Mouse (Mus musculus) erythroblast, embryonic 14.5 days (primary cell): ENCODE data around the gene Efs. TPM values are rescaled to one million over a fixed set of nuclear protein-coding genes. Genes with fewer than 3 reads are reported as not detected.
A peak's percentile ranks its signal among the peaks of the same experiment; 100 is the strongest.

Experiments used
- H3K27me3 ChIP-seq: 2 replicates; pipeline ENCODE4 v1.6.1; 2012; ENCODE audit warnings: inconsistent platforms; ENCODE audit not compliant: control insufficient read depth
- H3K36me3 ChIP-seq: 2 replicates; pipeline ENCODE4 v1.6.1; 2012; ENCODE audit warnings: mild to moderate bottlenecking, inconsistent platforms; ENCODE audit not compliant: control insufficient read depth
- H3K4me1 ChIP-seq: 2 replicates; pipeline ENCODE4 v1.6.1; 2012; ENCODE audit warnings: inconsistent platforms; ENCODE audit not compliant: control insufficient read depth
- H3K4me3 ChIP-seq: replicated peaks from 2 replicates; pipeline ENCODE3; 2012; ENCODE audit warnings: moderate library complexity, mild to moderate bottlenecking, inconsistent platforms
- H3K9me3 ChIP-seq: 2 replicates; pipeline ENCODE4 v1.6.1; 2012; ENCODE audit warnings: low read length, inconsistent platforms, mixed read lengths; ENCODE audit not compliant: control insufficient read depth
- GATA1 ChIP-seq: IDR thresholded peaks from 2 replicates; pipeline ENCODE4 v1.6.1; 2012; ENCODE audit warnings: low read length, inconsistent platforms, mixed read lengths
- TAL1 ChIP-seq: IDR thresholded peaks from 3 replicates; pipeline ENCODE4 v1.6.1; 2012; ENCODE audit warnings: low read length, inconsistent platforms, mixed read lengths
- polyA plus RNA-seq: library from polyadenylated mRNA; stranded (reverse); fragments of >175 nt; gene quantifications from 2 replicates; pipeline ENCODE4 v1.2.3, GENCODE M21; 2012

Efs gene
- polyA plus RNA-seq, 1 experiment = not detected

- H3K4me3 ChIP-seq = no peak overlapping the region
- H3K36me3 ChIP-seq = no peaks in the 10 kb centered on the region
- no peaks in the 10 kb centered on the region for H3K4me1 ChIP-seq
- no peak for TF ChIP-seq GATA1
- TF ChIP-seq TAL1 = no peak
- H3K9me3 ChIP-seq = peaks cover 4% of the 10 kb centered on the region; the same call in 1 of the 2 replicates
- H3K27me3 ChIP-seq = peaks cover 36% of the 10 kb centered on the region
Measured at GRCm38 (mm10) chr14:54908682-54909081, 17.2 kb downstream of the Efs start.

DNA sequence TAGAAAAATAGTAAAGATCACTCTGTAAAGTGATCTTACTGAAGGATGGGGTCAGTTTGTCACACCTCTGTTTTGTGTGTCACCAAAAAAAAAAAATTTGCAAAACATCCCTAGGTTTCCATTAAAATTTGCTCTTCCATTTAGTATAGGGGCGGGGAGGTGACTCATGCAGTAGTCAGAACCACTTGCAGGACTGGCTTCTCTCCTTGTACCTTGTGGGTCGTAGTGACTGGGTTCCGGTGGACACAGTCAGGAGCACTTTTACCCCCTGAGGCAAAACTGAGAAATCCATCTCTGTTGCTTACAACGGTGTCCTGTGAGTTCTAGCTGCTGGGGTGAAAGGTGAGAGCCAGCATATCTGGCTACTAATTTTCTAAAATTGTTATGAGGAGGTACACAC, 22.3 kb downstream of the Efs start:
- no peaks in the 10 kb centered on the region for H3K9me3 ChIP-seq
- no peaks in the 10 kb centered on the region for H3K27me3 ChIP-seq
- TF ChIP-seq TAL1 (no peak), GATA1 (no peak)
- H3K4me1 ChIP-seq = no peaks in the 10 kb centered on the region
- no peak overlapping the region for H3K4me3 ChIP-seq
- H3K36me3 ChIP-seq = peaks cover 9% of the 10 kb centered on the region

DNA sequence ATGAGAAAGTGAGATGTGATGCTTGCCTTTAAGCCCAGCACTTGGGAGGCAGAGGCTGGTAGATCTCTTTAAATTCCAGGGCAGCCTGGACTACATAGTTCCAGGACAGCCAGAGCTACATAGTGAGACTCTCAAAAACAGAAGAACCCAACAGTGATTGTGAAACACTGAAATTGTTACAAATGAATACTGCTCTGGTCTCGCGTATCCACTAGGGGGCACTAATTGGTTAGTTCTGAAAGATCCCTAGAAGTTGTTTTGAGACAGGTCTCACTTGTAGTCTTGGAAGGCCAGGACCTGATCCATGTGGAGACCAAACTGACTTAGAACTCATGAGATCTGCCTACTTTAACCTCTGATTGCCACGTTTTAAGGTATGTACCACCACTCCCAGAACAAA, 25.5 kb downstream of the Efs start:
- Histone ChIP-seq H3K27me3 (no peaks in the 10 kb centered on the region), H3K4me3 (no peak overlapping the region), H3K36me3 (peaks cover 42% of the 10 kb centered on the region), H3K4me1 (peaks cover 9% of the 10 kb centered on the region), H3K9me3 (no peaks in the 10 kb centered on the region)
- TF ChIP-seq TAL1 = no peak
- TF ChIP-seq GATA1 = no peak

GRCm38 (mm10) chr14:54897445-54897844, 28.5 kb downstream of the Efs start:
- no peak for TF ChIP-seq GATA1
- TF ChIP-seq TAL1 = no peak
- Histone ChIP-seq H3K4me1 (peaks cover 29% of the 10 kb centered on the region), H3K36me3 (peaks cover 49% of the 10 kb centered on the region), H3K27me3 (no peaks in the 10 kb centered on the region), H3K4me3 (no peak overlapping the region), H3K9me3 (no peaks in the 10 kb centered on the region)

DNA sequence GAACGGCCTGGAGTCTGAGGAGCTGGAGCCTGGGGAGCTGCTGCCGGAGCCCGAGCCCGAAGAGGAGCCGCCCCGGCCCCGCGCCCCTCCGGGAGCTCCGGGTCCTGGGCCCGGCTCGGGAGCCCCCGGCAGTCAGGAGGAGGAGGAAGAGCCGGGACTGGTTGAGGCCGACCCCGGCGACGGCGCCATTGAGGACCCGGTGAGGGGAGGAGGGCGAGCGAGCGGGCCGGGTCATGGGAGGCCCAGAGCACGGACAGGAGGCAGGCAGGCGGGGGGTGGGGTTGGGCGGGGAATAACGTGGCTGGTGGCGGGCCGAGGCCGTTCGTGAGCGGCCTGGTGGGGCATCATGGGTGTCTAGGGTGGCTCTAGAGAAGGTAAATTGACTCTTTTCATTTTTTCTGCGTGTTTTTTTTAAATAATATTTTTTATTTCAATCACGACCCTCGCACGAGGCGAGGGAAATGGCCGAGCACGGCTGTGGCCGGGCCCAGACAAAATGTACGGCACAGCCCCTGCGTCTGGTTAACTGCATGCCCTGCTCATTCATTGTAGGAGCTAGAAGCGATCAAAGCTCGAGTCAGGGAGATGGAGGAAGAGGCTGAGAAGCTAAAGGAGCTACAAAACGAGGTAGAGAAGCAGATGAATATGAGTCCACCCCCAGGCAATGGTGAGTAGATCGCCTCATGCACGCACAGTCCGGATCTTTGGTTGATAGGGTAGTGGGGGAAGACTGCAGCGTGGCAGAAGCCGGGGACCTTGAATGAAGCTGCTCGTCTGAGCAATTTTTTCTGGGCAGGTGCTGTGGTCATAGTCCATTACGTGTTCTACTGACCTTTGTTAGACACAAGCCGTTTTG, 31.4 kb downstream of the Efs start:
- Histone ChIP-seq H3K4me1 (peaks cover 33% of the 10 kb centered on the region), H3K9me3 (no peaks in the 10 kb centered on the region), H3K36me3 (peaks cover 48% of the 10 kb centered on the region), H3K27me3 (no peaks in the 10 kb centered on the region), H3K4me3 (peak overlapping the region; percentile 90)
- TF ChIP-seq TAL1 = no peak
- TF ChIP-seq GATA1 = no peak

DNA sequence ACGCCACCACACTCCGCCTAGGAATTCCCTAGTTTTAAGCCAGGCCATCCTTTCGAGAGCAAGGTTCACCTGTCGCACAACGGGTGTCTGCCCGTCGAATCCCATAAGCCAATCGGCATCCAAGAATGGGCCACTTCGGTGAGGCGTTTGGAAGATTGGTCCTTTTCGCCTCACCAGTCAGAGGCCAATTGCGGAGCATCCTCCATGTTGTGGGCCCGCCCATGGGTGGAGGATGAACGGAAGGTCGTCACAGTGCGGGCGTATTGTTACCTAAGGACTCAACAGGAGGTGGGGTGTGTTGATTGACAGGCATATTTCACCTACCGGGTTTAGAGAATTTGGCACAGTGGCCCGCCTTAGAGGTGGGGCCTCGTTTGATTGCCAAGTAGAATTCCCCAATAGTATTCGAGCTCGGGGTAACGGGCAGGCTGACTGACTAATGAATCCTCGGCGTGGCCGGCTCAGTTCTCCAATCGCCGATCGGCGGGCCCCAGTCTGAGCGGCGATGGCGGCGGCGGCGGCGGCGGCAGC, 32.2 kb downstream of the Efs start:
- H3K9me3 ChIP-seq = no peaks in the 10 kb centered on the region
- no peaks in the 10 kb centered on the region for H3K27me3 ChIP-seq
- H3K4me1 ChIP-seq = peaks cover 33% of the 10 kb centered on the region
- peak overlapping the region; percentile 90 for H3K4me3 ChIP-seq
- H3K36me3 ChIP-seq = peaks cover 41% of the 10 kb centered on the region
- no peak for TF ChIP-seq TAL1
- no peak for TF ChIP-seq GATA1

GRCm38 (mm10) chr14:54892200-54892599, 33.7 kb downstream of the Efs start, which contains the start of gene Pabpn1:
Gene Pabpn1 (plus strand): TSS chr14:54892500.
- peaks cover 27% of the 10 kb centered on the region for H3K36me3 ChIP-seq
- TF ChIP-seq GATA1 (no peak), TAL1 (no peak)

GRCm38 (mm10) chr14:54885309-54885708, 40.6 kb downstream of the Efs start:
- H3K27me3 ChIP-seq = no peaks in the 10 kb centered on the region
- H3K4me1 ChIP-seq = peaks cover 20% of the 10 kb centered on the region
- peaks cover 5% of the 10 kb centered on the region for H3K9me3 ChIP-seq
- H3K4me3 ChIP-seq = no peak overlapping the region
- TF ChIP-seq TAL1 (no peak), GATA1 (no peak)
- peaks cover 4% of the 10 kb centered on the region; the same call in 1 of the 2 replicates for H3K36me3 ChIP-seq

More at GRCm38 (mm10) chr14:54892200-54892599, 33.7 kb downstream of the Efs start, which contains the start of gene Pabpn1:
- Histone ChIP-seq H3K9me3 (no peaks in the 10 kb centered on the region), H3K27me3 (no peaks in the 10 kb centered on the region), H3K4me1 (peaks cover 32% of the 10 kb centered on the region), H3K4me3 (peak within 1 kb of the TSS; percentile 90)

- H3K27me3 ChIP-seq = no peaks in the 10 kb centered on the region
- peaks cover 5% of the 10 kb centered on the region for H3K9me3 ChIP-seq
- H3K4me3 ChIP-seq = peak overlapping the region; percentile 59
- peaks cover 20% of the 10 kb centered on the region for H3K4me1 ChIP-seq
- TF ChIP-seq GATA1 (no peak), TAL1 (no peak)
- peaks cover 4% of the 10 kb centered on the region; the same call in 1 of the 2 replicates for H3K36me3 ChIP-seq
Measured at GRCm38 (mm10) chr14:54884022-54884712, 41.8 kb downstream of the Efs start.
